Mouse (Mus musculus) liver, postnatal 0 days (tissue): ENCODE results near the gene 4930568D16Rik. TPM values are rescaled to one million over a fixed set of nuclear protein-coding genes. Genes with fewer than 3 reads are reported as not detected.

Experiments
- ATAC-seq: fragments of 200-750 bp; cut with Nextera tagmentation; 2 replicates; pipeline ENCODE4 v1.8.0; 2017; ENCODE audit warnings: mild to moderate bottlenecking, moderate library complexity
- DNase-seq: peaks from one replicate; pipeline ENCODE4 v3.0.0-alpha.2; 2016
- H3K27ac ChIP-seq: fragments of 300-500 bp; sonication (generic); 2 replicates; pipeline ENCODE4 v1.5.1; 2014; ENCODE audit warnings: antibody characterized with exemption, moderate library complexity, mild to moderate bottlenecking, low read depth
- H3K27me3 ChIP-seq: fragments of 300-500 bp; sonication (generic); 2 replicates; pipeline ENCODE4 v1.6.1; 2014; ENCODE audit warnings: low read length, control low read depth, mixed read lengths; ENCODE audit not compliant: insufficient read depth
- H3K36me3 ChIP-seq: fragments of 300-500 bp; sonication (generic); replicated peaks from 2 replicates; pipeline ENCODE4 v1.6.1; 2014; ENCODE audit warnings: mild to moderate bottlenecking, control low read depth, low read length, moderate library complexity, mixed read lengths; ENCODE audit not compliant: insufficient read depth
- H3K4me1 ChIP-seq: fragments of 300-500 bp; sonication (generic); 2 replicates; pipeline ENCODE4 v1.6.1; 2014; ENCODE audit warnings: antibody characterized with exemption, mild to moderate bottlenecking, control low read depth; ENCODE audit not compliant: insufficient read depth
- H3K4me2 ChIP-seq: fragments of 300-500 bp; sonication (generic); 2 replicates; pipeline ENCODE4 v1.6.1; 2014; ENCODE audit warnings: low read depth, mild to moderate bottlenecking, low read length, moderate library complexity, mixed read lengths
- H3K4me3 ChIP-seq: fragments of 300-500 bp; sonication (generic); 2 replicates; pipeline ENCODE4 v1.5.1; 2014; ENCODE audit warnings: low read depth, low read length
- H3K9ac ChIP-seq: fragments of 300-500 bp; sonication (generic); replicated peaks from 2 replicates; pipeline ENCODE4 v1.6.1; 2014; ENCODE audit warnings: mild to moderate bottlenecking, moderate library complexity
- H3K9me3 ChIP-seq: fragments of 300-500 bp; sonication (generic); 2 replicates; pipeline ENCODE4 v1.6.1; 2016; ENCODE audit warnings: mild to moderate bottlenecking, control low read depth, low read length, mixed read lengths
- CTCF ChIP-seq: sonication (generic); IDR thresholded peaks from 2 replicates; pipeline ENCODE4 v1.5.1; 2016; ENCODE audit warnings: antibody characterized with exemption, low read depth
- EP300 ChIP-seq: IDR thresholded peaks from 2 replicates; pipeline ENCODE4 v1.6.1; 2016; ENCODE audit warnings: antibody characterized with exemption, low read depth, mild to moderate bottlenecking
- WGBS: fragments of 180-500 bp; shearing (Covaris S2); extraction: QIAGEN DNeasy Blood & Tissue Kit; methylation state at CpG from one replicate; pipeline ENCODE4 v1.1.7; 2014; ENCODE audit not compliant: insufficient replicate concordance; 5-methylcytosine and 5-hydroxymethylcytosine counted together
- polyA plus RNA-seq: library from polyadenylated mRNA; unstranded; fragments of >200 nt; fragmentation: Nextera tagmentation; extraction: Ambion mirVana; gene quantifications from 2 replicates; pipeline ENCODE4 v1.2.1, GENCODE M21; 2015

The 4930568D16Rik gene
- polyA plus RNA-seq, 1 experiment from 2014 or later = not detected

- peak; percentile 11 for DNase-seq
- Histone ChIP-seq H3K27ac (no peak overlapping the region), H3K4me2 (no peak overlapping the region), H3K4me1 (no peaks in the 10 kb centered on the region), H3K4me3 (no peak overlapping the region), H3K9me3 (no peaks in the 10 kb centered on the region), H3K36me3 (peaks cover 15% of the 10 kb centered on the region), H3K27me3 (no peaks in the 10 kb centered on the region), H3K9ac (no peak overlapping the region)
- TF ChIP-seq EP300 = no peak
- TF ChIP-seq CTCF = no peak
- 83% methylated on average over 7 of the region's 7 CpGs for WGBS
- ATAC-seq = no peak
Observed at GRCm38 (mm10) chr2:35400739-35401138, 33.2 kb upstream of the 4930568D16Rik start.

DNA sequence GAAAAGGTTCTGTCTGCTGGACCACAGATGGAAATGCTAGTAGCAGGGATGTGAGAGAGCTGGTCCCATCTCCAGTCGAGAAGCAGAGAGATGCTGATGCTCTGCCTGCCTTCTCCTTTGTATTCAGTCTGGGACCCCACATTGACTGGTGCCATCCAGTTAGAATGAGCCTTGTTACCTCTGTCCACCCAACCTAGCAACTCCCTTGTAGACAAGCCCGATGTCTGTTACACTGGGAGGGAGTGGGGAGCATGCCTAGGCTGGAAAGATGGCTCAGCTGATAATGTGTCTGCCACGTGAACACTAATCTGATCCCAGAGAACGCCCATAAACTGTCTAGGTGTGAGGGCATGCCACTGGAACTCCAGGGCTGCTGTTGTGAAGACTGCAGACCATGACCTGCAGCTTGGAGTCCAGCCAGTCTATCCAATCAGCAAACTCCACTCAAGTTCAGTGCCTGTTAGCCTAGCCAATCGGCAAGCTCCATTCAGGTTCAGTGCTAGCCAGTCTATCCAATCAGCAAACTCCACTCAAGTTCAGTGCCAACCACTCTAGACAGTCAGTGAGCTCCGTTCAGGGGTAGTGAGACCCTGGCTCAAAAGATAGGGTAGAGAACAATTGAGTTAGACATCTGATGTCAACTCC, 30.8 kb upstream of the 4930568D16Rik start:
- Histone ChIP-seq H3K27ac (no peak overlapping the region), H3K4me3 (no peak overlapping the region), H3K9ac (no peak overlapping the region), H3K4me1 (no peaks in the 10 kb centered on the region), H3K4me2 (no peak overlapping the region), H3K36me3 (peaks cover 15% of the 10 kb centered on the region), H3K9me3 (no peaks in the 10 kb centered on the region), H3K27me3 (no peaks in the 10 kb centered on the region)
- ATAC-seq (no peak), DNase-seq (no peak)
- WGBS = 66% methylated on average over 6 of the region's 6 CpGs
- TF ChIP-seq EP300 = no peak
- no peak for TF ChIP-seq CTCF

DNA sequence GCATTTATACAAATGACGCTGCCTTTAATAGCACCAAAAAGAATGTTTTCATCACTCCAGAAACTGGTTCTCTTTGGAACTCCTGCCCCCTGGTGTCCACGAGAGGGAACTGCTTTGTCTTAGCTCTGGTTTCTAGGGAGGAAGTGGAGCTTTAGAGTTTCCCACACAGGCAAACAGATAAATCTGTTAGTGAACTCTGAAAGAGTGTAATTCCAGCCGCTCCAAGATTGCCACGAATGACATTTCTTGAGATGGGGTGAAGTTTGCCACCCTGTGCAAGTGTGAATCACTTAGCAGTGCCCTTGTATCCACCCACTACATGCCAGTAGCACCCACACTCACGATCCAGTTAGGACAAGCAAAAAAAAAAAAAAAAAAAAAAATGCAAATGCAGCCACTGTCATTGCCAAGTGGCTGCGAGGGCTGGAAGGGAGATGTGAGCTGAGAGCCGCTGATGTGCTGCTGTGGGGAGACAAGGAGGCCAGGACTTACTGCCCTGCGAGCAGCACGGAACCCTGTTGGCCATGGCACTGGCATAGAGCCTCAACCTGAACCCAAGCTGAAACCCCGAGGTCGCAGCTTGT, 30.2 kb upstream of the 4930568D16Rik start:
- peak; percentile 89 for TF ChIP-seq CTCF
- no peak for TF ChIP-seq EP300
- no peak for ATAC-seq
- no peak overlapping the region for H3K9ac ChIP-seq
- peaks cover 15% of the 10 kb centered on the region for H3K36me3 ChIP-seq
- H3K9me3 ChIP-seq = no peaks in the 10 kb centered on the region
- 39% methylated on average over 11 of the region's 11 CpGs for WGBS
- H3K27ac ChIP-seq = no peak overlapping the region
- no peaks in the 10 kb centered on the region for H3K4me1 ChIP-seq
- peak; percentile 71 for DNase-seq
- H3K4me3 ChIP-seq = no peak overlapping the region
- no peaks in the 10 kb centered on the region for H3K27me3 ChIP-seq
- H3K4me2 ChIP-seq = no peak overlapping the region

- 61% methylated on average over 5 of the region's 5 CpGs for WGBS
- Histone ChIP-seq H3K4me2 (no peak within 1 kb of the TSS), H3K27me3 (no peaks in the 10 kb centered on the region), H3K4me1 (no peaks in the 10 kb centered on the region), H3K9ac (no peak within 1 kb of the TSS), H3K4me3 (no peak within 1 kb of the TSS), H3K27ac (no peak within 1 kb of the TSS), H3K36me3 (peaks cover 10% of the 10 kb centered on the region; the same call in 1 of the 2 replicates), H3K9me3 (no peaks in the 10 kb centered on the region)
- no peak for ATAC-seq
- TF ChIP-seq EP300 = no peak
- TF ChIP-seq CTCF = no peak
- DNase-seq = no peak
Observed at GRCm38 (mm10) chr2:35397096-35397495, 29.6 kb upstream of the 4930568D16Rik start, which contains the start of gene 4930402F06Rik. Gene 4930402F06Rik (minus strand): TSS chr2:35397175.

DNA sequence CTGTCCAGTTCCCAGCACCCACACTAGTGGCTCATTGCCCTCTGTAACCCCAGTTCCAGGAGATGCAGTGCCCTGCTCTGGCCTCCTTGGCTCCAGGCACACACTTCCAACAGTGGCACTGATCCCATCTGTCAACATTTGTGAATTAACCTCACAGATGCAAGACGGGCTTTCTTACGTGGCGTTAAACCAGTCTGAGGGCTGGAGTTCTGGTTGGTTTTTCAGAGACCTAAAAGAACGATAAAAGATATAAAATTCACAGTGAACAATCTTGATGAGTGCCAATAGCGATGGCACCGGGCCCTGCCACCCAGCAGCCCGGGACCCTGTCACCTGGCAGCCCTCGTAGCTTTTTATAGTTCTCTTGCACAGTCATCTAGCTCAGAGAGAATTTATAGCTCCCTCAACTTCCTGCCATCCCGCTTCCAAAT, 17.9 kb upstream of the 4930568D16Rik start:
- 77% methylated on average over 9 of the region's 9 CpGs for WGBS
- H3K36me3 ChIP-seq = no peaks in the 10 kb centered on the region
- no peaks in the 10 kb centered on the region for H3K4me1 ChIP-seq
- H3K27me3 ChIP-seq = no peaks in the 10 kb centered on the region
- no peak for DNase-seq
- no peak overlapping the region for H3K9ac ChIP-seq
- H3K9me3 ChIP-seq = no peaks in the 10 kb centered on the region
- no peak for ATAC-seq
- H3K27ac ChIP-seq = no peak overlapping the region
- H3K4me3 ChIP-seq = no peak overlapping the region
- TF ChIP-seq CTCF (no peak), EP300 (no peak)
- H3K4me2 ChIP-seq = no peak overlapping the region

DNA sequence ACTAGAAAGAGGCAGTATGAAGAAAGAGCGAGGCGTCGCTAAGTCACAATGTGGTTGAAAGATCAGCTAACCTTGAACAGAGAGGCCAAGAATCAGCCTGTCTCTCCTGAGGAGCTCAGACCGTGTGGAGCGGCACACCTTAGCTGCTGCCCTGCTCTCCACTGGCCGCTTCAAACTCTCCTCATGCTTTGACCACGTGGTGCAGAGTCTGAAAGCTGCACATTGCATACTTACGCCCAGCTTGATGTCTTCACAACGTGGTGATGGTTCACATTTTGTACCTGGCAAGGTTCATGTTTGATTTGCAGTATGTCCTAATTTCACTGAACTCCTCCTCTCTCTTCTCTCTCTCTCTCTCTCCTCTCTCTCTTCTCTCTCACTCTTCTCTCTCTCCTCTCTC, 11.8 kb upstream of the 4930568D16Rik start:
- peak; percentile 70 for ATAC-seq

More for the DNA sequence above, 11.8 kb upstream of the 4930568D16Rik start:
- Histone ChIP-seq H3K27ac (no peak overlapping the region), H3K27me3 (no peaks in the 10 kb centered on the region), H3K9me3 (no peaks in the 10 kb centered on the region), H3K9ac (no peak overlapping the region), H3K36me3 (no peaks in the 10 kb centered on the region), H3K4me2 (no peak overlapping the region), H3K4me3 (no peak overlapping the region), H3K4me1 (no peaks in the 10 kb centered on the region)
- no peak for TF ChIP-seq EP300
- TF ChIP-seq CTCF = no peak
- 68% methylated on average over 9 of the region's 9 CpGs for WGBS
- DNase-seq = no peak
